Mouse (Mus musculus) forebrain, embryonic 11.5 days (tissue): Measurements from ENCODE around the gene Hnrnpdl. TPM values are rescaled to one million over a fixed set of nuclear protein-coding genes. Genes with fewer than 3 reads are reported as not detected.

Source experiments
- ATAC-seq: fragments of 200-750 bp; cut with Nextera tagmentation; replicated peaks from 2 replicates; pipeline ENCODE4 v1.8.0; 2017; ENCODE audit warnings: moderate TSS enrichment; ENCODE audit not compliant: low FRiP score
- DNase-seq: peaks from one replicate; pipeline ENCODE4 v3.0.0-alpha.2; 2017; ENCODE audit warnings: low spot score
- H3K27ac ChIP-seq: fragments of 300-500 bp; sonication (generic); 2 replicates; pipeline ENCODE4 v1.5.1; 2014; ENCODE audit warnings: low read depth, low read length
- H3K27me3 ChIP-seq: fragments of 300-500 bp; sonication (generic); 2 replicates; pipeline ENCODE4 v1.6.1; 2014; ENCODE audit warnings: mild to moderate bottlenecking, low read length, mixed read lengths; ENCODE audit not compliant: control insufficient read depth, insufficient read depth
- H3K36me3 ChIP-seq: fragments of 300-500 bp; sonication (generic); 2 replicates; pipeline ENCODE4 v1.6.1; 2014; ENCODE audit warnings: mild to moderate bottlenecking, low read length, moderate library complexity, mixed read lengths; ENCODE audit not compliant: control insufficient read depth, insufficient read depth
- H3K4me1 ChIP-seq: fragments of 300-500 bp; sonication (generic); replicated peaks from 2 replicates; pipeline ENCODE4 v1.6.1; 2014; ENCODE audit warnings: low read length, mixed read lengths; ENCODE audit not compliant: control insufficient read depth, insufficient read depth
- H3K4me2 ChIP-seq: fragments of 300-500 bp; sonication (generic); 2 replicates; pipeline ENCODE4 v1.6.1; 2014; ENCODE audit warnings: low read depth, mild to moderate bottlenecking, low read length, moderate library complexity, mixed read lengths; ENCODE audit not compliant: severe bottlenecking
- H3K4me3 ChIP-seq: fragments of 300-500 bp; sonication (generic); 2 replicates; pipeline ENCODE4 v1.5.1; 2014; ENCODE audit warnings: low read depth, low read length
- H3K9ac ChIP-seq: fragments of 300-500 bp; sonication (generic); 2 replicates; pipeline ENCODE4 v1.6.1; 2014; ENCODE audit warnings: low read length
- H3K9me3 ChIP-seq: fragments of 300-500 bp; sonication (generic); 2 replicates; pipeline ENCODE4 v1.6.1; 2016; ENCODE audit warnings: low read length, mixed read lengths; ENCODE audit not compliant: control insufficient read depth
- WGBS: fragments of 180-500 bp; shearing (Covaris S2); extraction: QIAGEN DNeasy Blood & Tissue Kit; methylation state at CpG from one replicate; pipeline ENCODE4 v1.1.7; 2014; 5-methylcytosine and 5-hydroxymethylcytosine counted together
- polyA plus RNA-seq: library from polyadenylated mRNA; unstranded; fragments of >200 nt; fragmentation: Nextera tagmentation; extraction: Ambion mirVana; gene quantifications from 2 replicates; pipeline ENCODE4 v1.2.1, GENCODE M21; 2014

The Hnrnpdl gene
- polyA plus RNA-seq, 1 experiment from 2014 or later, result 296 TPM

DNA sequence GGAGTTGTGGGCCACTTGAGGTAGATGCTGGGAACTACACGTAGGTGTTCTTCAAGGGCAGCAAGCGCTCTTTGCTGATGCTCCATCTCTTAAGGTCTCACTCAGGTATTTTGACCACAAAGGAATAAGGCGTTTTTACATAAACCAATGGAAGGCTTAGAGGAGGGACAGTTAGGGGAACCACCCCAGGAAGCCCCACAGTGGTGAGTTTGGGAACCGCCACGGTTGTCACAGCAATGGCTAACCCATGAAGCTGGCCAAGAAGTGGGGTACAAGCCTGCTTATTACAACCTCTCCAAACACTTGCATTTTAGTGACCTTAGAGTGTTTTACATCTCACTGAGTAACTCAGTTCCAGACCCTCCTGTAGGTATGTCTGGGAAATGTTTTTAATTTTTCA, 32.1 kb upstream of the Hnrnpdl start:
- ATAC-seq (no peak), DNase-seq (peak; percentile 30)
- no peaks in the 10 kb centered on the region for H3K9me3 ChIP-seq
- no peak overlapping the region for H3K9ac ChIP-seq
- 93% methylated on average over 5 of the region's 5 CpGs for WGBS
- H3K4me1 ChIP-seq, result no peaks in the 10 kb centered on the region
- H3K27ac ChIP-seq, result no peak overlapping the region
- no peak overlapping the region for H3K4me3 ChIP-seq
- no peaks in the 10 kb centered on the region for H3K27me3 ChIP-seq
- H3K36me3 ChIP-seq, result no peaks in the 10 kb centered on the region; the same call in 1 of the 2 replicates
- no peak overlapping the region for H3K4me2 ChIP-seq

DNA sequence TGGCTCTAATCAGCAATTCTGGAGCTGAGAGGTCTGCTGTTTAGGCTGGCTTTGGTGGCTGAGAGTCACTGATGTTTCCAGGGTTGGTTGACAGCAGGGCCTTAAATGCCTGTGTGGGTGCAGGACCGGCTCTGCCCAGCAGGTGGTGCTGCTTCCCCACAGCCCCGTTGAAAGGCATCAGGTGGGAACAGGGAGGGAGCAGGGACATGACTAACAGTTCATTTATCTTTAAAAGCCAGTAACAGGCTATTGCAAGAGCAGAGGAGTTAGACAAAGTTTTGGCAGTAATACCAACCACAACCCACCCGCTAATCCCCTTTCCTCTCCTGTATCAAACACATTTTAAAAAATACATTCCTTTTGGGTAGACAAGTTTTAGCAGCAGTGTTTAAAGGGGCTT, 30.8 kb upstream of the Hnrnpdl start:
- 31% methylated on average over 3 of the region's 3 CpGs for WGBS
- no peaks in the 10 kb centered on the region for H3K9me3 ChIP-seq
- no peaks in the 10 kb centered on the region; the same call in 1 of the 2 replicates for H3K36me3 ChIP-seq
- no peak overlapping the region for H3K27ac ChIP-seq
- H3K4me2 ChIP-seq, result no peak overlapping the region
- H3K4me1 ChIP-seq, result no peaks in the 10 kb centered on the region
- H3K27me3 ChIP-seq, result no peaks in the 10 kb centered on the region
- peak; percentile 93 for DNase-seq
- ATAC-seq, result no peak; the same call in 1 of the 2 replicates
- H3K4me3 ChIP-seq, result no peak overlapping the region
- no peak overlapping the region for H3K9ac ChIP-seq

GRCm38 (mm10) chr5:100069526-100069925, 30.1 kb upstream of the Hnrnpdl start:
- Histone ChIP-seq H3K4me2 (no peak overlapping the region), H3K4me3 (no peak overlapping the region), H3K4me1 (no peaks in the 10 kb centered on the region), H3K9me3 (no peaks in the 10 kb centered on the region), H3K36me3 (no peaks in the 10 kb centered on the region; the same call in 1 of the 2 replicates), H3K27ac (no peak overlapping the region), H3K9ac (no peak overlapping the region), H3K27me3 (no peaks in the 10 kb centered on the region)
- DNase-seq (no peak), ATAC-seq (no peak)
- 94% methylated on average over 2 of the region's 2 CpGs for WGBS

GRCm38 (mm10) chr5:100067579-100067978, 28.1 kb upstream of the Hnrnpdl start:
- H3K36me3 ChIP-seq, result no peaks in the 10 kb centered on the region; the same call in 1 of the 2 replicates
- no peak overlapping the region for H3K9ac ChIP-seq
- H3K4me1 ChIP-seq, result no peaks in the 10 kb centered on the region
- no peak overlapping the region for H3K27ac ChIP-seq
- WGBS, result 93% methylated on average over 16 of the region's 16 CpGs
- H3K27me3 ChIP-seq, result no peaks in the 10 kb centered on the region
- no peaks in the 10 kb centered on the region for H3K9me3 ChIP-seq
- H3K4me2 ChIP-seq, result no peak overlapping the region
- DNase-seq (no peak), ATAC-seq (no peak)
- H3K4me3 ChIP-seq, result no peak overlapping the region

DNA sequence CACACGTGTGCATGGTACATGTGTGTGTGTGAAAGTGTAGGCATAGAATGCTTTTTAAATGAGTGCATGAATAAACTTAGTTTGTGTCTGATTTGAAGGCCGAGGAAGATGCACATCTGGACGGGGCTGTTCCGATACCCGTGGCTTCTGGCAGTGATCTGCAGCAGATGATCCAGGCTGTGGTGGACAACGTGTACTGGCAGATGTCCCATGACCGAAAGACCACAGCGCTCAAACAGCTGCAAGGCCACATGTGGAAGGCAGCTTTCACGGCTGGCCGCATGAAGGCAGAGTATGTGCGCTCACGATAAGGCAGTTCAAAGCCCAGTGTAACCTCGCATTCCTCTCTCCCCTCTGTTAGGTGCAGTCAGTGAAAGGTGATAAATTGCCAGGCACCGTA, 21.4 kb upstream of the Hnrnpdl start:
- peaks cover 4% of the 10 kb centered on the region for H3K4me1 ChIP-seq
- peaks cover 12% of the 10 kb centered on the region for H3K36me3 ChIP-seq

GRCm38 (mm10) chr5:100059326-100059725, 19.9 kb upstream of the Hnrnpdl start:
- Histone ChIP-seq H3K4me2 (no peak overlapping the region), H3K9ac (no peak overlapping the region), H3K4me1 (peaks cover 4% of the 10 kb centered on the region), H3K27ac (0 out of 2 replicates have a peak overlapping the region, but pooled peaks have one; percentile 27), H3K36me3 (peaks cover 12% of the 10 kb centered on the region), H3K4me3 (no peak overlapping the region), H3K9me3 (no peaks in the 10 kb centered on the region), H3K27me3 (no peaks in the 10 kb centered on the region)
- ATAC-seq (no peak), DNase-seq (no peak)
- WGBS, result 63% methylated on average over 6 of the region's 6 CpGs

More for the DNA sequence above, 21.4 kb upstream of the Hnrnpdl start:
- Histone ChIP-seq H3K9me3 (no peaks in the 10 kb centered on the region), H3K27ac (no peak overlapping the region), H3K4me3 (no peak overlapping the region), H3K4me2 (no peak overlapping the region), H3K27me3 (no peaks in the 10 kb centered on the region), H3K9ac (no peak overlapping the region)
- WGBS, result 98% methylated on average over 14 of the region's 14 CpGs
- ATAC-seq (no peak), DNase-seq (no peak)

DNA sequence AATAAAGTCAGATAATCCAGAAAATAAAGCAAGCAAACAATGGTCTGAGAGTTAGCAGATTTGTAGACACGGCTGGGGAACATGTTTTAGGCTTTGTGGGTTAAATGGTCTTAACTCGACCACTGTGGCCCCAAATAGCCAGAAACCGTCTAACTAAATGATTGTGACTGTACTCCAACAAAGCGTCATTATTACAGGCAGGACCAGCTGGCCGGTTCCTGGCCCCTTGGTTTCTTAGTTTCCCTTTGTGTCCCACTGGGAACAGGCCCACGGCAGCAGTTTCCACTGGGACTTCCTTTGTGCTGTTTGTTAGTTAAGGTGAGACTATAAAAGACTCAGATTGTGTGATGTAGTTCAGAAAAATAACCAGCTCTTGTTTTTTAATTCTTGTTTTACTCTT, 19.3 kb upstream of the Hnrnpdl start:
- Histone ChIP-seq H3K4me3 (no peak overlapping the region), H3K27me3 (no peaks in the 10 kb centered on the region), H3K36me3 (peaks cover 12% of the 10 kb centered on the region), H3K4me1 (peaks cover 4% of the 10 kb centered on the region), H3K9me3 (no peaks in the 10 kb centered on the region), H3K27ac (peak overlapping the region; percentile 27; the same call in 1 of the 2 replicates), H3K4me2 (no peak overlapping the region), H3K9ac (no peak overlapping the region)
- ATAC-seq (no peak), DNase-seq (no peak)
- 58% methylated on average over 6 of the region's 6 CpGs for WGBS

- Histone ChIP-seq H3K27ac (no peak overlapping the region), H3K27me3 (no peaks in the 10 kb centered on the region)
Observed at GRCm38 (mm10) chr5:100057461-100058209, 18.2 kb upstream of the Hnrnpdl start.

More at GRCm38 (mm10) chr5:100057461-100058209, 18.2 kb upstream of the Hnrnpdl start:
- no peak overlapping the region for H3K4me2 ChIP-seq
- peaks cover 4% of the 10 kb centered on the region for H3K4me1 ChIP-seq
- no peak overlapping the region for H3K9ac ChIP-seq
- peaks cover 12% of the 10 kb centered on the region for H3K36me3 ChIP-seq
- H3K9me3 ChIP-seq, result no peaks in the 10 kb centered on the region
- DNase-seq (no peak), ATAC-seq (no peak)
- H3K4me3 ChIP-seq, result no peak overlapping the region
- WGBS, result 88% methylated on average over 10 of the region's 15 CpGs
